Mouse (Mus musculus): ENCODE results near the gene Rasl10a.

DNA sequence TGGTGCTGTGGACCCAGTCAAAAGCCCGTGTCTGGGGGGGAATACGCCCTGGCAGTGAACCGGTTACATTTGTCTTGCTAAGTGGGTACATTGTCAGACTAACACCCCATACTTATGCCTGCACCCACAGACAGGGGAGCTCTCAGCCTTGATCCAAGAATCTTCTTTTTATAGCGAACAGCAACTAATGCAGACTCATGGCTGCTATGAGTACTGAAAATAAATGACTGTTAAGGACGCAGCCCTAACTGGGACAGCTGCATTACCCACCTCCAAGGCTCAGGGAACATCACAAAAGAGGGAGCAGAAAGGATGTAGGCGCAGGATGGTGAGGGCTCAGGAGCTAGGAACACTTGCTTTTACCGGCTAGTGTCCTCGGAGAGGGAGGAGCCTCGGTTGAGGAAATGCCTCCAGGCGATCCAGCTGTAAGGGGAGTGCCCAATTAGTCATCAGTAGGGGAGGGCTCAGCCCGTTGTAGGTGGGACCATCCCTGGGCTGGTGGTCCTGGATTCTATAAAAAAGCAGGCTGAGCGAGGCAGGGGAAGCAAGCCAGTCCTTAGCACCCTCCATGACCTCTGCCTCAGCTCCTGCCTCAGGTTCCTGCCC lies 11.5 kb upstream of the Rasl10a start:
- no peak for TF ChIP-seq CTCF (IDR thresholded peaks at IDR 0.05; ENCODE audit: borderline replicate concordance, insufficient read depth, low read depth, low read length)
- TF ChIP-seq POLR2A (IDR thresholded peaks at IDR 0.05; ENCODE audit: borderline replicate concordance, insufficient read depth, low read length) = no peak
